Mouse (Mus musculus) adrenal gland, adult 18-20 months (tissue): ENCODE measurements around the gene Eln. TPM values are rescaled to one million over a fixed set of nuclear protein-coding genes. Genes with fewer than 3 reads are reported as not detected.

ENCODE experiments used
- total RNA-seq, 2 experiments: library from RNA; stranded (reverse); gene quantifications; 1 replicate in 1 of 2; 2 replicates in 1 of 2; pipeline ENCODE4 v1.2.3; 2021

The Eln gene
- total RNA-seq, 2 experiments from 2014 or later = 9.0 to 18.1 TPM

Other genes starting within 250 kb of the Eln start
- 10 to 100 TPM; 16.7 to 17.7 TPM for gene Clip2, start 194.9 kb downstream of the Eln start, total RNA-seq
- not detected for gene Syna, start 187.2 kb downstream of the Eln start, total RNA-seq
- 10 to 100 TPM; 34.8 to 37.4 TPM for gene Rfc2, start 166.0 kb downstream of the Eln start, total RNA-seq
- 1 to 10 TPM; 5.1 to 5.5 TPM for gene Lat2, start 132.3 kb downstream of the Eln start, total RNA-seq
- gene Eif4h, start 107.8 kb downstream of the Eln start, total RNA-seq = 100 to 1,000 TPM; 266 to 273 TPM
- 10 to 100 TPM; 20.2 to 21.9 TPM for gene Limk1, start 58.7 kb downstream of the Eln start, total RNA-seq
- not detected for gene Tmem270, start 159.4 kb upstream of the Eln start, total RNA-seq
- not detected for gene Cldn13, start 168.2 kb upstream of the Eln start, total RNA-seq
- gene Mettl27, start 185.0 kb upstream of the Eln start, total RNA-seq = 10 to 100 TPM; 23.1 to 23.6 TPM
- not detected for gene Cldn4, start 199.6 kb upstream of the Eln start, total RNA-seq
- gene Cldn3, start 238.9 kb upstream of the Eln start, total RNA-seq = under 1 TPM; 0.50 to 0.54 TPM